Mouse (Mus musculus): ENCODE results near the gene Pfpl.

Pfpl gene

GRCm38 (mm10) chr19:12427605-12428004, at the start of gene Pfpl:
Gene Pfpl, plus strand, starts transcription at chr19:12427905.
- DNase-seq (ENCODE audit: low spot score), result no peak

DNA sequence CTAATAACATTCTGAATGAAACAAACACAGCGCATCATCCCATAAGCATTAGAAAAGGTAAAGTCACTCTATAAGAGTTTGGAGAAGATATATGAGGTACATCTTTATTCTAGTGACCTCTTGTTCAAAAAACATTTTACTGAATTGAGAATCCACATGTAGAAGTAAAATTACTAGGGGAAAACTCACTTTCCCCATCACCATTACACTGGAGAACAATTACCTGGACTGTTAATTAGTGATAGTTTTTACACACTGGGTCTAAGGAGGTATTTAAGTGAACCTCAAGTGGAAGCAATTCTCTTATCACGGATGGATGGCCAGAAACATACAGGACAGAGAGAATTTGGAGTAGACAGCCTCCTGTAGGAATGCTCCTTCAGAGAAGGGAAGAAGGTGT, 40.7 kb upstream of the Pfpl start, which contains the start of gene Olfr1440:
Gene Olfr1440 (plus strand): TSS at position 301 of the 400 bp plus-strand sequence.
- DNase-seq (ENCODE audit: low spot score), result no peak

GRCm38 (mm10) chr19:12413737-12414136, 14.0 kb upstream of the Pfpl start:
- no peak for DNase-seq (ENCODE audit: low spot score)

GRCm38 (mm10) chr19:12417361-12417760, 10.3 kb upstream of the Pfpl start, which contains the start of gene Olfr1441:
Gene Olfr1441, plus strand, starts transcription at chr19:12417433.
- no peak for DNase-seq (ENCODE audit: low spot score)

- no peak for DNase-seq (ENCODE audit: low spot score)
Observed at GRCm38 (mm10) chr19:12418312-12418711, 9.4 kb upstream of the Pfpl start.

DNA sequence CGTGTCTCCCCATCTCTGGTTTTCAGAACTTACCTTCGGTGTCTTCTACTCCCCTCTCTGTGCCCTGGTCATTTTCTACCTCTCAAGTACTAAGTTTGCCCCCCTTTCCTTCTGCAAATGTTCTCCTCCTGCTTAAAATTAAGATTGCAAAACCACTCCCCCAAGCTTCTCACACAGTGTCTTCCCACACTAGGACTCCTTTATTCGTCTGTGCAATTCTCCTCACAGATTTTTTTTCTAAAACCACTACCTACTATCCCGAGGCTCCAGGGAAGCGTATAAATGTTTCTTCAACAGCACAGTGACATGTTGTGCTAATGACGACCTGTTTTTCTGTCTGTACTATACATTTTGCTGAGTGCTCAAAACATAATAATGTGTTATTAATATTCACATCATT, 7.2 kb upstream of the Pfpl start:
- DNase-seq (ENCODE audit: low spot score), result no peak

GRCm38 (mm10) chr19:12421680-12422079, 6.0 kb upstream of the Pfpl start:
- no peak for DNase-seq (ENCODE audit: low spot score)

DNA sequence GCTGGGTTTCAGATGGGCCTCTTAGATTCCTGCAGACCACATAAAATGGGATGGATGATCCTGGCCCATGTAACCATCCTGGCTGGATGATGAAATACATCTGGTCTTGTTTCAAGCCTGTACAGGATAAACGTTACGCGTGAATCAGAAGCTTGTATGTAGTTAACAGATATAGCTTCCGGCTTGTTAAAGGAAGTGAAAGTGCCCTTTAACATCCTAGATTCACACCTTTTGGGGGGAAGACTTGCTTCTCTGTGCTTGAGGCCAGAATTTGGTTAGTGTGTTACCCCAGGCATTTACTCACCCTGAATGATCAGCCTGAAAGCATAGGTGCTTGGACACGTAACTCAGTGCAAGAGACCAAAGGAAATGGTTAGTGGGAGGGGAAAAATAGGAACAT, 604 bp upstream of the Pfpl start:
- DNase-seq (ENCODE audit: low spot score), result no peak

DNA sequence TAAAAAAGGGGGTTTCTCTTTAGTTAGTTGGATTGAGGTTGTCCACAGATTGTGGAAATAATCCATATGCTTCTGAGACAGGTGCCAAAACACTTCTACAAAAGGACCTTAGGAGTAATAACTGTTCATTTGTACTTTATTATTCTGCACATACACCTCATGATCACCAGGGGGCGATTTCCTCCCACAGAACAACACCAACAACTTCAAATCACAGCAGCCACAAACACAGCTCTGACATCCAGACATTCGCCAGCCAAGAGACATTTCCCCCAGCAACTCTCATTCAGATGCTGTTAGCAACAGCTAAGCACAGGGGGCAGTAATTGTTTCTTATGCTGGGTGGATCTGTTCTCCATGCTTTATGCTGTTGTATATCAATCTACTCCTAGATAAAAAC, 5.3 kb downstream of the Pfpl start:
- DNase-seq (ENCODE audit: low spot score), result peak; percentile 82

DNA sequence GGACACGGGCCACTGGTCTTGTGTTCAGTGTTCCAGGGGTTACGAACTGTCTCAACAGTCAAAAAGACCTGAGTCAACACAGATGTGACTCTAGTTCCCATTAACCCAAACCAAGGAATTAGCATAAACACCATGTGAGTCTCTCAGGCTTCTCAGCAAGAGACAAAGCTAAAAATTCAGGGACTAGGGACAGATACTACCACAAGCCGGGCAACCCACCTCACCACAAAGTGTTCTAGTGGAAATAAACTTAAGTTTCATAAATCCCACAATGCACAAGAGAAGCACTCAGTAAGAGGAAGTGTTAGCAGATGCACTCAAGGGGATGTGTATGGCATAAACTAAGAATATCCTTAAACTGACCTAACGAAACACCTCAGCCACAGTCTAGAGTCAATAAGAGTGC, 7.3 kb downstream of the Pfpl start:
- no peak for DNase-seq (ENCODE audit: low spot score)

- no peak for DNase-seq (ENCODE audit: low spot score)
Observed at GRCm38 (mm10) chr19:12435750-12436524, 8.2 kb downstream of the Pfpl start.

DNA sequence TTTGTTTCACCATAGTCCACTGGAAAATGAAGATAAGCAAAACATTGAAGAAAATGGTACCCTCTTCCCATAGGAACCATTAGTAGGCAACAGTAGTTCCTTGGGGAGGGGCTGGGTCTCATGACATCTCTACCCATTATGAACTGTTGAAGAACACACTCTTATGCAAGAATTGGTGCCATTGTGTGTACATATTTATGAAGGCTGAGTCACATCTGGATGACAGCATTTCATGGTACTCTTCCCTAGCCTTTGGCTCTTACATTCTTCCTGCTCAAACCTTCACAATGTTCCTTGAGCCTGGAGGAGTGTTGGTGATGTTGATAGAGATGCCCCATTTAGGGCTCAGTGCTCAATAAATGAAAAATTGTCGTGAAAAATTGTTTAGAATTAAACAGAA, 11.9 kb downstream of the Pfpl start:
- DNase-seq (ENCODE audit: low spot score), result peak; percentile 62

GRCm38 (mm10) chr19:12440103-12440725, 12.5 kb downstream of the Pfpl start:
- DNase-seq (ENCODE audit: low spot score), result peak; percentile 87

- DNase-seq (ENCODE audit: low spot score), result no peak
Observed at GRCm38 (mm10) chr19:12442560-12442959, 14.9 kb downstream of the Pfpl start.

- DNase-seq (ENCODE audit: low spot score), result peak; percentile 71
Observed at GRCm38 (mm10) chr19:12445014-12445413, 17.3 kb downstream of the Pfpl start.

DNA sequence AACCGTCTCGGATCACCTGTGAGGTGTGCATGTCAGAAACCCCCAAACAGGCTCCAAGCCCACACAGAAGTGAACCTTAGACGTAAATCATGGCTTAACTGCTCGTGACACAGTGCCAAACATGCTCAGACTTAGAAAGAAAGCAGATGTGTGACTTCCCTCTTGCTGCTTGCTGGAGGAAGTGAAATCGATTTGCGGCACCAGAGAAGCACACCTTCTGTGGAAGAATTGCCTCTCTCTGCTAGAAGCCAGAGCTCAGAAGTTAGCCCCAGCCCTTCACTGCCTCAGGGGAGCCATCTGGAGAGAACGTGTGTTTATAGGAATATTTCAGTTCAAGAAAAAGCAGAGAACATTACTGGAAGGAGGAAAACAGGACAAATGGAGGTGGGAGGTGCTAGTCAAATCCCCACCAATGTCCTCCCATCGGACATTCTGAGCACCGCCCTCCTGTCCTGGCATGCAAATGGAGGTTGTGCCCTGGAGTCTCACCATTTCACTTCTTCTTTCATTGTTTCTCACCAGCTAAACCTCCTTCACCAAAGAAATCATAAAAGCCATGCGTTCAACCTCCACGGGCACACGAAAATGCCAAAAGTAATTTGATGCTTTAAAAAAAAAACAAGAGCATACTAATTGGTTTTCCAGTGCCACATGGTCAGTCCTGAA, 29.8 kb downstream of the Pfpl start:
- DNase-seq (ENCODE audit: low spot score), result no peak

DNA sequence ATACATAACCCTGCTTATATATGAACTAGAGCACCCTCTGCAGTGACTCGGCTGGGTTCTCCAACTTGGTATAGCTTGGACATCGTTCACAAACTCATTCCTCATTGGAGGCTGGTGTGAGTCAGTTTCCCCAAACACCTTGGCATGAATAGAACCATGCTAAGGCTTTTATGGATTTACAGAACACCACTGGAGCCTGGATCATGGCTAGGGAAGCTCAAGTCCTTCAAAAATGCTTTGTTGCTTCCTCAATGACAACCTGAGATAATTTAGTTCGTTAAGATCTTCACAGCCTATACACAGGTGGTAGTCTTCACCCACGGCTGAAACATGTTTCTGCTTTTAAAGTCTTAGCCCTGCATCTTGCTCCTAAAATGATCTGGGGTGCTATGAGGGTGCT, 31.8 kb downstream of the Pfpl start:
- no peak for DNase-seq (ENCODE audit: low spot score)

DNA sequence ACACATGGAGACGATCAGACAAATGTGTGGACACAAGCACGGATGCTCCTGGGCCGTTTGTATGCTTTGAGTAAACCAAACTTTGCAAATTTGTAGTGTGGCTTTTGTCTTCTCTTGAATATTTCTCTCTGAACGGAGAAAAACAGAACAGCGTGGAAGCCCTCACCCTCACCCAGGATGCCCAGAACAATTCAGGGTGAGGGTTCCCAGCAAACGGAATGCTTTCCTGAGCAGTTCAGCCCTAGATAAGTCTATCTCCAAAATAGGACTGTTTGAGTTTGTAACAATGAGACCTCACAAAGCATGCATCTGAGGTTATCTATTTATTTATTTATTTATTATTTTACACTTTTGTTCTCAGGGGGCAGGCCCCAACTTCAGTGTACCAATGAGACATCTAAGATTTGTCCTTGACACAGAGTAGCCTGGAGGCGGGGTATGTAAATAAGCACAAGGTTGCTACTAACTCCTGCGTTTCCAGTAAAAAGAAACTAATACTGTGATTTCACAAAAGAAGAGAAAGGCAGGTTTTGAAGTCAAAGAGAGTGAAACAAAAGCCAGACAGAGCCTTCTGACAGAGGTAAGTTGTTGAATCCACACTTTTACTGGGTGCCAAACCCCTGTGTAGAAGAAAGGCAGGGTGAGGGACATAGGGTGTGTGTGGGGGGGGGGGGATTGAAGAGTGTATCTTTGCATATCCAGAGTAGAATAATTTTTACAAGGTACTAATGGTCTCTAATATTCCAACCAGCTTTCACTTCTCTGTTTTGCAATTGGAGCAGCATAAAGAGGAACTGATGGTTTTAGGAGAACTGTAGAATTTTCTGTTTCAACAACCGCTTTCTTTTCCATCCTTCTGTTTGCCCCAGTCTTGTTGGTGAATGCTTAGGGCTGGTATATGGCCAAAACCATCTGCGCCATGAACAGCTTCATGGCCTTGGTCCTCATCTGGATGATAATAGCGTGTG, 32.9 kb downstream of the Pfpl start, which contains the start of gene Mpeg1:
Gene Mpeg1 (plus strand): TSS at position 498 of the 968 bp plus-strand sequence.
- DNase-seq (ENCODE audit: low spot score), result no peak

DNA sequence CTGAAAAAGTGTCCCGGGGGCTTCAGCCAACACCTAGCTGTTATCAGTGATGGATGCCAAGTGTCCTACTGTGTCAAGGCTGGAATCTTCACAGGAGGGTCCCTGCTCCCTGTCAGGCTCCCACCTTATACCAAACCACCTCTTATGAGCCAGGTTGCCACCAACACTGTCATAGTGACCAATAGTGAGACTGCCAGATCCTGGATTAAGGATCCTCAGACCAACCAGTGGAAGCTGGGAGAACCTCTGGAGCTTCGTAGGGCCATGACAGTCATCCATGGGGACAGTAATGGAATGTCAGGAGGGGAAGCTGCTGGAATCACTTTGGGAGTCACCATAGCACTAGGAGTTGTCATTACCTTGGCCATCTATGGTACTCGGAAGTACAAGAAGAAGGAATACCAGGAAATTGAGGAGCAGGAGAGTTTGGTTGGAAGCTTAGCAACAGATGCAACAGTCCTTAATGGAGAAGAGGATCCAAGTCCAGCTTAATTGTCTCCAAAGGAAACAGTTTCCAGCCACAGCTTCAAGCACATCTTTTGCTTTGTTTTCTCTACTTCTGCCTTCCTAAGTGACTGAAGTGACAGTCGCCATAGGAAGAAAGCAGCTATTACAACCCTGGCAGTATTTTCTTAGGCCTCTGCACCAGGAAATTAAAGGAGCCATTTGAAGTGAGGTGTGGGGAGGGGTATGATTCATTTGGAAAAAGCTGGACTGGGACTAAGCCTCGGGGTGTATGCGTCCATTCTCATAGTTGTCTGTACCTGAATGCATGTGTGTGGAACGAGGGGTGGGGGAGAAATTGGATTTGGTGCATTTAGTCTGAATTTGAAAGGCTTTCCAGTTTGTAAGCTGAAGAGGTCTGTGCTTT, 35.4 kb downstream of the Pfpl start:
- DNase-seq (ENCODE audit: low spot score), result no peak

DNA sequence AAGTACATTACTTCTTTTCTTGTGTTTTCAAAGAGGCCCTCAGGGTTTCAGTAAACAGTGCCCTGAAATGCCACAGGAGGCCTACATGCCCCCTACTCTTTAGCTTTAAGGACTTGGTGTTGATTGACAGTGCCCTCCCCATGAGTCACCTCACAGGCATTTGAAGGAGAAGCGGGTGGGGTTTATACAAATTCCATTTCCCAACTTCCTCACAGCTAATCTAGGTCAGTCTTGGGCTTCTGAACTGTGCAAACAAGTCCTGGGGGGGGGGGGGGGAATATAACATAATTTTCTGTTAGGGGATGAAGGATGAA, 36.0 kb downstream of the Pfpl start:
- no peak for DNase-seq (ENCODE audit: low spot score)

DNA sequence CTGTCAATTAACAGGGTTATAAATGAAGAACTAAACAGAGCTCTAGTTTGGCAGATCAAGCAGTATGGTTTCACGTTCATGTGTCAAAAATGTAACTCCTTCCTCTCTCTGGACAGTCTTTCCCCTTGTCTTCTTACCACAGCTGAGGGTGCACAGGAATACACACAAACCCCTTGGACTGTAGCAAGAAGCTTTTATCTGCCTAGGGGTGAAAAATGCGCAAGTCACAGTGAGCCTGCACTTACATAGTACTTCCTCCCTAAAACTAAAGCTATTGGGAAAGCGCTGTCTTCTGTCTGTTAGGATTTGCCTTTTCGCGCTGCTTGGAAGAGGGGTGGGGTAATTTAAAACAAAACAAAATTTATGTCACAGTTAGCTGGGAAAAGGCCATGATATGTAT, 36.4 kb downstream of the Pfpl start:
- no peak for DNase-seq (ENCODE audit: low spot score)

All from adipocyte (in vitro differentiated cells).